In genomic region chr13:112463337-112463802, GRCm38 (mm10) we compare ENCODE assay signal across 8 mouse cellular contexts. TPM values are rescaled to one million over a fixed set of nuclear protein-coding genes. Genes with fewer than 3 reads are reported as not detected.
DNase-seq lines count a peak whose midpoint lies in the region; ATAC-seq lines count a peak whose summit lies in the region.

No protein-coding gene starts in this region.

- peak overlapping the region; percentile 76 for H3K4me2 ChIP-seq in kidney, embryonic 15.5 days
- H3K4me2 ChIP-seq in hindbrain, embryonic 16.5 days (ENCODE audit: low read length) = peak overlapping the region; percentile 65
- H3K4me2 ChIP-seq in midbrain, embryonic 15.5 days = peak overlapping the region; percentile 93

- no peaks in the 10 kb centered on the region for H3K27me3 ChIP-seq in kidney, embryonic 15.5 days
- no peaks in the 10 kb centered on the region for H3K27me3 ChIP-seq in hindbrain, embryonic 16.5 days (replicated peaks; ENCODE audit: control insufficient read depth, insufficient read depth, low read length)
- H3K27me3 ChIP-seq in midbrain, embryonic 15.5 days (replicated peaks) = no peaks in the 10 kb centered on the region

- WGBS in kidney, embryonic 15.5 days = 4% methylated on average over 17 of the region's 17 CpGs
- 1% methylated on average over 17 of the region's 17 CpGs for WGBS in hindbrain, embryonic 16.5 days
- WGBS in midbrain, embryonic 15.5 days = 3% methylated on average over 17 of the region's 17 CpGs

- DNase-seq in kidney, adult 9 months = no peak
- peak; percentile 5 for DNase-seq in brain, adult 2 months (ENCODE audit: low read depth, low spot score)
- no peak for DNase-seq in right cerebral cortex, postnatal 4 days
- no peak for DNase-seq in thymus, postnatal 36 days
- DNase-seq in right cerebral cortex, adult 18-20 months = no peak

- H3K9ac ChIP-seq in kidney, embryonic 15.5 days = peak overlapping the region; percentile 70
- H3K9ac ChIP-seq in hindbrain, embryonic 16.5 days (ENCODE audit: low read depth, low read length) = peak overlapping the region; percentile 91
- H3K9ac ChIP-seq in midbrain, embryonic 15.5 days = peak overlapping the region; percentile 78

- H3K36me3 ChIP-seq in kidney, embryonic 15.5 days = no peaks in the 10 kb centered on the region
- H3K36me3 ChIP-seq in hindbrain, embryonic 16.5 days (ENCODE audit: control insufficient read depth, insufficient read depth, low read length) = no peaks in the 10 kb centered on the region
- H3K36me3 ChIP-seq in midbrain, embryonic 15.5 days (replicated peaks) = no peaks in the 10 kb centered on the region

- ATAC-seq in kidney, embryonic 15.5 days (replicated peaks; ENCODE audit: low FRiP score) = peak; percentile 86
- peak; percentile 83 for ATAC-seq in hindbrain, embryonic 16.5 days
- ATAC-seq in midbrain, embryonic 15.5 days (replicated peaks) = peak; percentile 81

- peak overlapping the region; percentile 80 for H3K4me3 ChIP-seq in kidney, embryonic 15.5 days (replicated peaks)
- H3K4me3 ChIP-seq in hindbrain, embryonic 16.5 days (ENCODE audit: low read length) = peak overlapping the region; percentile 85
- peak overlapping the region; percentile 92 for H3K4me3 ChIP-seq in midbrain, embryonic 15.5 days

- H3K4me1 ChIP-seq in kidney, embryonic 15.5 days = peaks cover 25% of the 10 kb centered on the region
- peaks cover 6% of the 10 kb centered on the region for H3K4me1 ChIP-seq in hindbrain, embryonic 16.5 days (ENCODE audit: control insufficient read depth, insufficient read depth, low read depth, low read length)
- peaks cover 13% of the 10 kb centered on the region for H3K4me1 ChIP-seq in midbrain, embryonic 15.5 days

- no peaks in the 10 kb centered on the region for H3K9me3 ChIP-seq in kidney, embryonic 15.5 days (replicated peaks)
- no peaks in the 10 kb centered on the region for H3K9me3 ChIP-seq in hindbrain, embryonic 16.5 days (ENCODE audit: control insufficient read depth, low read length)
- H3K9me3 ChIP-seq in midbrain, embryonic 15.5 days = no peaks in the 10 kb centered on the region

- H3K27ac ChIP-seq in kidney, embryonic 15.5 days = peak overlapping the region; percentile 92
- peak overlapping the region; percentile 71 for H3K27ac ChIP-seq in hindbrain, embryonic 16.5 days (ENCODE audit: low read depth, low read length)
- peak overlapping the region; percentile 84 for H3K27ac ChIP-seq in midbrain, embryonic 15.5 days

RNA-seq across cellular contexts. Expression of gene Il6st, which starts 0.5 kb away (rescaled TPM):
- 35.4 and 40.4 TPM in 2 replicates for polyA plus RNA-seq in kidney, embryonic 15.5 days (2015; fragmentation: Nextera tagmentation; extraction: Ambion mirVana)
- 21.5 and 27.1 TPM in 2 replicates for polyA plus RNA-seq in hindbrain, embryonic 16.5 days (2015; fragmentation: Nextera tagmentation; extraction: Ambion mirVana)
- polyA plus RNA-seq in midbrain, embryonic 15.5 days (2015; fragmentation: Nextera tagmentation; extraction: Ambion mirVana) = 20.9 and 22.1 TPM in 2 replicates
